Mouse (Mus musculus) cerebellum, adult 2 months (tissue): Measurements from ENCODE around the gene Cbx7.

ENCODE experiments used
- CTCF ChIP-seq: fragments of 200-500 bp; IDR thresholded peaks from 2 replicates; pipeline ENCODE4 v1.5.1; 2011; ENCODE audit warnings: low read depth, mild to moderate bottlenecking, control low read depth, low read length, moderate library complexity, borderline replicate concordance; ENCODE audit not compliant: insufficient read depth
- POLR2A ChIP-seq: fragments of 200-500 bp; IDR thresholded peaks from 2 replicates; pipeline ENCODE4 v1.6.1; 2011; ENCODE audit warnings: low read length, control low read depth, borderline replicate concordance; ENCODE audit not compliant: insufficient read depth

- TF ChIP-seq CTCF (no peak), POLR2A (no peak)
Observed at GRCm38 (mm10) chr15:79939020-79939419, 31.9 kb downstream of the Cbx7 start.
